Mouse (Mus musculus) liver, embryonic 11.5 days (tissue): ENCODE measurements around the gene Chchd3. TPM values are rescaled to one million over a fixed set of nuclear protein-coding genes. Genes with fewer than 3 reads are reported as not detected.

Experiments
- ATAC-seq: fragments of 200-750 bp; cut with Nextera tagmentation; replicated peaks from 2 replicates; pipeline ENCODE4 v1.8.0; 2017; ENCODE audit warnings: moderate number of reproducible peaks, mild to moderate bottlenecking, moderate TSS enrichment, moderate library complexity; ENCODE audit not compliant: low FRiP score
- DNase-seq: peaks from one replicate; pipeline ENCODE4 v3.0.0-alpha.2; 2017; ENCODE audit warnings: low spot score
- H3K27ac ChIP-seq: fragments of 300-500 bp; sonication (generic); 2 replicates; pipeline ENCODE4 v1.5.1; 2014; ENCODE audit warnings: mild to moderate bottlenecking, low read depth, low read length, control low read depth
- H3K27me3 ChIP-seq: fragments of 300-500 bp; sonication (generic); replicated peaks from 2 replicates; pipeline ENCODE4 v1.6.1; 2014; ENCODE audit warnings: low read length, mixed read lengths; ENCODE audit not compliant: control insufficient read depth, insufficient read depth
- H3K36me3 ChIP-seq: fragments of 300-500 bp; sonication (generic); 2 replicates; pipeline ENCODE4 v1.6.1; 2014; ENCODE audit warnings: mild to moderate bottlenecking, low read length, moderate library complexity, mixed read lengths; ENCODE audit not compliant: control insufficient read depth, insufficient read depth
- H3K4me1 ChIP-seq: fragments of 300-500 bp; sonication (generic); replicated peaks from 2 replicates; pipeline ENCODE4 v1.6.1; 2014; ENCODE audit warnings: low read length, mixed read lengths; ENCODE audit not compliant: control insufficient read depth, insufficient read depth
- H3K4me2 ChIP-seq: fragments of 300-500 bp; sonication (generic); 2 replicates; pipeline ENCODE4 v1.6.1; 2014; ENCODE audit warnings: mild to moderate bottlenecking, control low read depth, moderate library complexity
- H3K4me3 ChIP-seq: fragments of 300-500 bp; sonication (generic); 2 replicates; pipeline ENCODE4 v1.5.1; 2014; ENCODE audit warnings: low read depth, low read length, control low read depth
- H3K9ac ChIP-seq: fragments of 300-500 bp; sonication (generic); 2 replicates; pipeline ENCODE4 v1.6.1; 2014; ENCODE audit warnings: low read depth, low read length, control low read depth
- H3K9me3 ChIP-seq: fragments of 300-500 bp; sonication (generic); 2 replicates; pipeline ENCODE4 v1.6.1; 2016; ENCODE audit warnings: low read length, inconsistent platforms, mixed read lengths; ENCODE audit not compliant: control insufficient read depth
- WGBS: fragments of 180-500 bp; shearing (Covaris S2); extraction: QIAGEN DNeasy Blood & Tissue Kit; methylation state at CpG from one replicate; pipeline ENCODE4 v1.1.7; 2014; 5-methylcytosine and 5-hydroxymethylcytosine counted together
- polyA plus RNA-seq: library from polyadenylated mRNA; unstranded; fragments of >200 nt; fragmentation: Nextera tagmentation; extraction: Ambion mirVana; gene quantifications from 2 replicates; pipeline ENCODE4 v1.2.1, GENCODE M21; 2014

The Chchd3 gene
- polyA plus RNA-seq, 1 experiment from 2014 or later, result 149 TPM

- no peaks in the 10 kb centered on the region; the same call in 1 of the 2 replicates for H3K36me3 ChIP-seq
- no peaks in the 10 kb centered on the region for H3K27me3 ChIP-seq
- no peak overlapping the region for H3K4me2 ChIP-seq
- no peak overlapping the region for H3K9ac ChIP-seq
- no peaks in the 10 kb centered on the region for H3K4me1 ChIP-seq
- WGBS, result 85% methylated on average over 2 of the region's 2 CpGs
- H3K27ac ChIP-seq, result no peak overlapping the region
- H3K9me3 ChIP-seq, result no peaks in the 10 kb centered on the region
- no peak for ATAC-seq
- DNase-seq, result no peak
- H3K4me3 ChIP-seq, result no peak overlapping the region
Observed at GRCm38 (mm10) chr6:32837939-32838301, 222.1 kb downstream of the Chchd3 start.

- Histone ChIP-seq H3K4me2 (no peak overlapping the region), H3K36me3 (no peaks in the 10 kb centered on the region; the same call in 1 of the 2 replicates), H3K9me3 (no peaks in the 10 kb centered on the region), H3K27ac (no peak overlapping the region), H3K4me1 (no peaks in the 10 kb centered on the region), H3K27me3 (no peaks in the 10 kb centered on the region), H3K9ac (no peak overlapping the region), H3K4me3 (no peak overlapping the region)
- no peak for DNase-seq
- 85% methylated on average over 7 of the region's 7 CpGs for WGBS
- ATAC-seq, result no peak
Observed at GRCm38 (mm10) chr6:32837165-32837938, 222.7 kb downstream of the Chchd3 start.

GRCm38 (mm10) chr6:32823856-32824620, 236.0 kb downstream of the Chchd3 start:
- 88% methylated on average over 12 of the region's 12 CpGs for WGBS
- Histone ChIP-seq H3K4me1 (no peaks in the 10 kb centered on the region), H3K9me3 (no peaks in the 10 kb centered on the region), H3K36me3 (no peaks in the 10 kb centered on the region), H3K4me3 (no peak overlapping the region), H3K9ac (no peak overlapping the region), H3K4me2 (no peak overlapping the region), H3K27me3 (no peaks in the 10 kb centered on the region), H3K27ac (no peak overlapping the region)
- DNase-seq (no peak), ATAC-seq (no peak)

- ATAC-seq (no peak), DNase-seq (no peak)
- Histone ChIP-seq H3K27me3 (no peaks in the 10 kb centered on the region), H3K4me1 (no peaks in the 10 kb centered on the region), H3K9me3 (no peaks in the 10 kb centered on the region), H3K36me3 (no peaks in the 10 kb centered on the region), H3K9ac (no peak overlapping the region), H3K4me2 (no peak overlapping the region), H3K4me3 (no peak overlapping the region), H3K27ac (no peak overlapping the region)
- 93% methylated on average over 4 of the region's 4 CpGs for WGBS
Observed at GRCm38 (mm10) chr6:32818961-32819360, 241.1 kb downstream of the Chchd3 start.

- H3K4me3 ChIP-seq, result no peak overlapping the region
- H3K9me3 ChIP-seq, result no peaks in the 10 kb centered on the region
- H3K4me1 ChIP-seq, result no peaks in the 10 kb centered on the region
- no peaks in the 10 kb centered on the region for H3K27me3 ChIP-seq
- 95% methylated on average over 1 of the region's 1 CpGs for WGBS
- DNase-seq (no peak), ATAC-seq (no peak)
- no peaks in the 10 kb centered on the region for H3K36me3 ChIP-seq
- no peak overlapping the region for H3K27ac ChIP-seq
- no peak overlapping the region for H3K9ac ChIP-seq
- no peak overlapping the region for H3K4me2 ChIP-seq
Observed at GRCm38 (mm10) chr6:32808796-32809195, 251.3 kb downstream of the Chchd3 start.

- Histone ChIP-seq H3K4me2 (no peak overlapping the region), H3K27ac (no peak overlapping the region), H3K36me3 (0 out of 2 replicates have a peak, but pooled peaks cover 3% of the 10 kb centered on the region), H3K27me3 (no peaks in the 10 kb centered on the region), H3K9ac (no peak overlapping the region), H3K4me1 (no peaks in the 10 kb centered on the region), H3K9me3 (no peaks in the 10 kb centered on the region), H3K4me3 (no peak overlapping the region)
- DNase-seq, result no peak
- 79% methylated on average over 4 of the region's 4 CpGs for WGBS
- no peak for ATAC-seq
Observed at GRCm38 (mm10) chr6:32807771-32808170, 252.3 kb downstream of the Chchd3 start.

- no peak overlapping the region for H3K4me3 ChIP-seq
- H3K36me3 ChIP-seq, result 0 out of 2 replicates have a peak, but pooled peaks cover 7% of the 10 kb centered on the region
- no peak overlapping the region for H3K9ac ChIP-seq
- no peaks in the 10 kb centered on the region for H3K9me3 ChIP-seq
- no peaks in the 10 kb centered on the region for H3K4me1 ChIP-seq
- no peak overlapping the region for H3K4me2 ChIP-seq
- 92% methylated on average over 4 of the region's 4 CpGs for WGBS
- no peaks in the 10 kb centered on the region for H3K27me3 ChIP-seq
- H3K27ac ChIP-seq, result no peak overlapping the region
- ATAC-seq, result no peak
- no peak for DNase-seq
Observed at GRCm38 (mm10) chr6:32803646-32804045, 256.4 kb downstream of the Chchd3 start.

- Histone ChIP-seq H3K9ac (no peak overlapping the region), H3K4me3 (no peak overlapping the region), H3K4me2 (no peak overlapping the region), H3K27me3 (no peaks in the 10 kb centered on the region), H3K27ac (no peak overlapping the region), H3K9me3 (no peaks in the 10 kb centered on the region), H3K4me1 (no peaks in the 10 kb centered on the region), H3K36me3 (0 out of 2 replicates have a peak, but pooled peaks cover 7% of the 10 kb centered on the region)
- ATAC-seq, result no peak
- DNase-seq, result no peak
- WGBS, result 96% methylated on average over 6 of the region's 6 CpGs
Observed at GRCm38 (mm10) chr6:32801776-32802175, 258.3 kb downstream of the Chchd3 start.
